Mouse (Mus musculus) intestine, embryonic 16.5 days (tissue): ENCODE measurements around the gene Syce3. TPM values are rescaled to one million over a fixed set of nuclear protein-coding genes. Genes with fewer than 3 reads are reported as not detected.

ENCODE experiments used
- ATAC-seq: fragments of 200-750 bp; cut with Nextera tagmentation; 2 replicates; pipeline ENCODE4 v1.8.0; 2017; ENCODE audit warnings: moderate TSS enrichment, moderate library complexity
- H3K27ac ChIP-seq: fragments of 300-500 bp; sonication (generic); 2 replicates; pipeline ENCODE4 v1.5.1; 2014; ENCODE audit warnings: mild to moderate bottlenecking, low read length
- H3K27me3 ChIP-seq: fragments of 300-500 bp; sonication (generic); replicated peaks from 2 replicates; pipeline ENCODE4 v1.6.1; 2014; ENCODE audit warnings: low read length, control low read depth, mixed read lengths; ENCODE audit not compliant: control insufficient read depth, insufficient read depth
- H3K36me3 ChIP-seq: fragments of 300-500 bp; sonication (generic); 2 replicates; pipeline ENCODE4 v1.6.1; 2014; ENCODE audit warnings: low read length, control low read depth; ENCODE audit not compliant: control insufficient read depth, insufficient read depth
- H3K4me1 ChIP-seq: fragments of 300-500 bp; sonication (generic); 2 replicates; pipeline ENCODE4 v1.6.1; 2014; ENCODE audit warnings: low read length, control low read depth, mixed read lengths; ENCODE audit not compliant: control insufficient read depth, insufficient read depth
- H3K4me2 ChIP-seq: fragments of 300-500 bp; sonication (generic); 2 replicates; pipeline ENCODE4 v1.6.1; 2014; ENCODE audit warnings: low read depth, low read length, control low read depth
- H3K4me3 ChIP-seq: fragments of 300-500 bp; sonication (generic); 2 replicates; pipeline ENCODE4 v1.5.1; 2014; ENCODE audit warnings: mild to moderate bottlenecking, low read length
- H3K9ac ChIP-seq: fragments of 300-500 bp; sonication (generic); 2 replicates; pipeline ENCODE4 v1.6.1; 2014; ENCODE audit warnings: low read depth, low read length
- H3K9me3 ChIP-seq: fragments of 300-500 bp; sonication (generic); 2 replicates; pipeline ENCODE4 v1.6.1; 2016; ENCODE audit warnings: low read length, control low read depth; ENCODE audit not compliant: control insufficient read depth
- WGBS: fragments of 180-500 bp; shearing (Covaris S2); extraction: QIAGEN DNeasy Blood & Tissue Kit; methylation state at CpG from one replicate; pipeline ENCODE4 v1.1.7; 2014; 5-methylcytosine and 5-hydroxymethylcytosine counted together
- polyA plus RNA-seq: library from polyadenylated mRNA; unstranded; fragments of >200 nt; fragmentation: Nextera tagmentation; extraction: Ambion mirVana; gene quantifications from 2 replicates; pipeline ENCODE4 v1.2.1, GENCODE M21; 2015

The Syce3 gene
- polyA plus RNA-seq, 1 experiment from 2014 or later: 0.92 TPM

DNA sequence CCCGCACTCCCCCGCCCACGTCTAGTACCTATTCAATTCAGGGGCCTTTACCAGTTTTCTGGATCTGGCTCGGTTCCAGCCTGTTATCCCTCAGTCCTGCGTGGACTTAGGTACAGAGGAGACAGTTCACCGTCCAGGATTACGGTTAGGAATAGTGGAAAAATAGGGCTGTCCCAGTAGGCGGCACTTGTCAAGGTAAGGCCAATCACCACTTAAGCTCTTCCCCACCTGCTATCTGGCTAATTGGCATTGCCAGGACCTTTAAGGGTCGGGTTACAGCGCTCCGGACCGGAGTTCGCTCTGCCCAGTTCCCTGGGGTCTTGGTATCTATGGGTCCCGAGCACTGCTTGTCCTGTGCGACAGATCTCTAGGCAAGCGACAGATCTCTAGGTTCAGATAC, 33.3 kb downstream of the Syce3 start, which contains the start of gene Tymp:
TSS of gene Tymp (minus strand) at position 83 of the 400 bp plus-strand sequence.
- Histone ChIP-seq H3K9ac (0 out of 2 replicates have a peak within 1 kb of the TSS, but pooled peaks have one; percentile 4), H3K4me2 (peak within 1 kb of the TSS; percentile 30; the same call in 1 of the 2 replicates), H3K9me3 (no peaks in the 10 kb centered on the region), H3K27me3 (peaks cover 44% of the 10 kb centered on the region), H3K27ac (no peak within 1 kb of the TSS), H3K4me3 (peak within 1 kb of the TSS; percentile 19; the same call in 1 of the 2 replicates), H3K36me3 (peaks cover 2% of the 10 kb centered on the region), H3K4me1 (peaks cover 30% of the 10 kb centered on the region)
- 23% methylated on average over 16 of the region's 16 CpGs for WGBS
- no peak for ATAC-seq

DNA sequence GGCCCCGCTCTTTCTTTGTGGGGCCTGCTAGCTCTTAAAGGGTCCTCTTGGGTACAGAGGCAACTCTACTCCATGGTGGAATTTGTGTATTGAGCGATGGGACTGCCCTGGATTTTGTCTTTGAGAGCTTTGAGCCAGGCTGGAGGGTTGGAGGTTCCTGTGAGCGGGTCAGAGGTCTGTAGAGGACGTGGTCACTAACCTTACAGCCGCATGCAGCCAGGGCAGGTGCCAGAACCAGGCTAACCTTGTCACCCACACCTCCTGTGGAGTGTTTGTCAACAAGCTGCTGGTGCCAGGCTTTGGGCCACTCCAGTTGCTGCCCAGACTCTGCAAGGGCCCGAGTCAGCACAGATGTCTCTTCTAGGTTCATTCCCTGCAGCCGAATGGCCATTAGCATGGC, 34.3 kb downstream of the Syce3 start:
- WGBS: 83% methylated on average over 7 of the region's 7 CpGs
- H3K4me1 ChIP-seq: peaks cover 30% of the 10 kb centered on the region
- no peak overlapping the region for H3K9ac ChIP-seq
- H3K27me3 ChIP-seq: peaks cover 42% of the 10 kb centered on the region
- H3K9me3 ChIP-seq: no peaks in the 10 kb centered on the region
- peaks cover 9% of the 10 kb centered on the region for H3K36me3 ChIP-seq
- H3K4me2 ChIP-seq: no peak overlapping the region
- H3K4me3 ChIP-seq: no peak overlapping the region
- ATAC-seq: no peak
- no peak overlapping the region for H3K27ac ChIP-seq

DNA sequence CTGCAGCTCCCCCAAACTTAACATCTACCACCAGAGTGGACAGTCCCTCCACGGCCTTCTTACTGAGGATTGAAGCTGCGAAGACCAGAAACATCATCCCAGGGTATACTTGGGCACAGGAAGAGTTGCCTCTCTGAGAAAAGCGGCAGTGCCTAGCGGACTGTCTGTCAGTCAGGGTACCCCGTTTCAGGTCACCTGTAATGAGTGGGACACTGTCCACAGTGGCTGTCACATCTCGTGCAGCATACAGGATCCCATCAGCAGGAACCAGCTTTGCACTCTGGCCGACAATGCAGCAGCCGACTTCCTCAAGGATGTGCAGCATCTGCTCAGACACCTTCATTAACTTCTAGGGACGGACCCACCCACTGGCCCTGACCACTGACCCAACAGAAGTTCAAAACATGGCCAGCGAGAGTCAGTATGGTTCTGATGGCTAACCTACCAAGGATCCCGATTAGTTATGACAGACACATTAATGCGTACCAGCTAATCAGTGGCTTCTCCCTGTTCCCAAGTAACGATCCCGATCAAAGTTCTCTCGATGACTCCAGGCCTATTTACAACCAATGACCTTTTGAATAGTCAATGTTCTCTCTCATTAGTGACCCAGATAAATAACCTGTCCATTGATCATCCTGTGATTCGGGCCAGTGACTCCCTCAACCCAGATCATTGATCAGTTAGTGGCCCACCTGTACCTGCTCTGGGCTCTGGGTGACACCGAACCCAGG, 35.3 kb downstream of the Syce3 start:
- Histone ChIP-seq H3K36me3 (peaks cover 18% of the 10 kb centered on the region), H3K9me3 (no peaks in the 10 kb centered on the region), H3K4me3 (no peak overlapping the region), H3K4me2 (peak overlapping the region; percentile 75; the same call in 1 of the 2 replicates), H3K27ac (no peak overlapping the region), H3K4me1 (peaks cover 30% of the 10 kb centered on the region), H3K27me3 (peaks cover 38% of the 10 kb centered on the region), H3K9ac (peak overlapping the region; percentile 84)
- no peak for ATAC-seq
- 89% methylated on average over 17 of the region's 17 CpGs for WGBS

DNA sequence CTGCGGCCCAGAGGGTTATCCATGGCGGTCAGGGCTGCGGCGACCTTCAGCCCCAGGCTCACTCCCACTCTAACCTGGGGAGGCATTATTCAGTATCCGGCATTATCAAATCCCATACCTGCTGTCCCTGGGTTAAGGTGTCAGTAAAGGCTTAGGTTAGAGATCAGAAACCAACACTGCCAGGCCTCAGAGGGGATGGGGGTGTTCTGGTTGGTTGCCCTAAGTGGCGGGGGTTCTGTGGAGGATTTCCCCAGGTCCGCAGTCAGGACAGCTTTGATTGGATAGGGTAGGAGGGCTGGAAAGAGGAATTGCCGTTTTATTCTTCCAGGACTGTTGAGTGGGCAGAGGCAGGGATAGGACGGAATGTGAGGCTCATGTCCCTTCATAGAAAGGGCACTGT, 36.0 kb downstream of the Syce3 start:
- H3K9me3 ChIP-seq: no peaks in the 10 kb centered on the region
- peak overlapping the region; percentile 75 for H3K4me2 ChIP-seq
- peaks cover 23% of the 10 kb centered on the region for H3K36me3 ChIP-seq
- no peak; the same call in 1 of the 2 replicates for ATAC-seq
- H3K4me1 ChIP-seq: peaks cover 27% of the 10 kb centered on the region
- 49% methylated on average over 9 of the region's 9 CpGs for WGBS
- peaks cover 34% of the 10 kb centered on the region for H3K27me3 ChIP-seq
- peak overlapping the region; percentile 84 for H3K9ac ChIP-seq
- H3K27ac ChIP-seq: peak overlapping the region; percentile 93
- peak overlapping the region; percentile 68 for H3K4me3 ChIP-seq

DNA sequence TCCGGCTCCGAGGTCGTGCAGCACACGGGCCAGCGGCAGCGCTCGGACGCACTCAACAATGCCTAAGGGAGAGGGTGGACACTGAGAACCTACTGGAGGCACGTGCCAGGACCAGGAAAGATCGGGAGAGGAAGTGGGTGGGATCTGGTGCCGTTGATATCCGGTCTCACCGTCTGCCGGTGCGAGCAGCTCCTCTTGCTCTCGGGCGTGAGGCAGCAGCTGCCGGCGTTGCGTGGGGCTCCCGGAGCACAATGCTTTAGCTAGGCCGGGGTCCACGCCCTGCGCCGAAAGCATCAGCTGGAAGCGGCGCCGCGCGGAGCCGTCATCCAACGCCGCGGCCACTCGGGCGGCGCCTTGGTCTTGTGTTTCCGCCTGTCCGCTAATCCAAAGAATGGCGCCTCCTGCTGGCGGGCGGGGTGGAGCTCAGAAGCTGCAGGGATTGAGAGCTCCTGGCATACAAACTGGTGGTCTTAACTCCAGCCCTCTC, 36.5 kb downstream of the Syce3 start, which contains the start of gene Sco2:
TSS of gene Sco2 (minus strand) at position 85 of the 487 bp plus-strand sequence.
- Histone ChIP-seq H3K4me1 (peaks cover 22% of the 10 kb centered on the region), H3K4me3 (peak within 1 kb of the TSS; percentile 68), H3K4me2 (peak within 1 kb of the TSS; percentile 75), H3K9ac (peak within 1 kb of the TSS; percentile 84), H3K36me3 (peaks cover 24% of the 10 kb centered on the region), H3K27me3 (peaks cover 29% of the 10 kb centered on the region), H3K27ac (peak within 1 kb of the TSS; percentile 93), H3K9me3 (no peaks in the 10 kb centered on the region)
- ATAC-seq: peak; percentile 89
- under 1% methylated on average over 42 of the region's 42 CpGs for WGBS

DNA sequence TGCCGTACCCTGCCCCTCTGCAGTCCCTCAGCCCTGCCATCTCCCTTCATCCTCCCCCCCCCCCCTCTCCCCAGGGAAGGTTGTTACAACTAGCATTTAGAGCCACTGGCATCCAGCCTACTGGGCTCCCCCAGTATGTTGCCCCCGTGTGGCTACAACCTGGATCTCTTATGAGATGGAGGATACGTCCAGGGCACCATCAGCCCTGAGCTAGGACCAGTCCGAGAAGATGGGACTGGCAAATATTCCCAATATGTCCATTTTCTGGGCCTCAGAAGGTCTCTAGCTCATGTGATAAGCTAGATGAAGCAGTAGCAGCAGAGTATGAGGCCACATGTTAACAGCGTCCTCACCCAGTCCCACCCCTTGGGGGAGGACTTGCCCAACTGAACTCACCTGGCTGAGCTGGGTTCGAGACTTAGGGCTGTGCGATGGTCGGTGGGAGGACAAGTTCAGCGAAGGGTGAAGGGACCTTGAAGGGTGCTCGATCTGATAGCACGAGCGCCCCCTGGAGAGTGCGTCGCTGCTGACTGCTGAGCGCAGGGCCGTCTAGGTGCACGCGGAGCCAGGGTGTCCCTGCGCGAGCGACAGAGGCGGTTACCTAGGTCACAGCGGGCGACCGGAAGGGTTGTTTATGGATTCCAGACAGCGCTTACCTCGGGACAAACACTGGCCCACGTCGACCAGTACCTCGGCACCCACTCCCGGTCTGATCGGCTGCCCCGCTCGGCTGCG, 37.1 kb downstream of the Syce3 start:
- Histone ChIP-seq H3K27me3 (peaks cover 23% of the 10 kb centered on the region), H3K4me2 (peak overlapping the region; percentile 75), H3K4me1 (peaks cover 17% of the 10 kb centered on the region), H3K9ac (peak overlapping the region; percentile 84), H3K36me3 (peaks cover 27% of the 10 kb centered on the region), H3K27ac (peak overlapping the region; percentile 93), H3K4me3 (peak overlapping the region; percentile 68), H3K9me3 (no peaks in the 10 kb centered on the region)
- WGBS: 1% methylated on average over 35 of the region's 35 CpGs
- ATAC-seq: peak; percentile 89

DNA sequence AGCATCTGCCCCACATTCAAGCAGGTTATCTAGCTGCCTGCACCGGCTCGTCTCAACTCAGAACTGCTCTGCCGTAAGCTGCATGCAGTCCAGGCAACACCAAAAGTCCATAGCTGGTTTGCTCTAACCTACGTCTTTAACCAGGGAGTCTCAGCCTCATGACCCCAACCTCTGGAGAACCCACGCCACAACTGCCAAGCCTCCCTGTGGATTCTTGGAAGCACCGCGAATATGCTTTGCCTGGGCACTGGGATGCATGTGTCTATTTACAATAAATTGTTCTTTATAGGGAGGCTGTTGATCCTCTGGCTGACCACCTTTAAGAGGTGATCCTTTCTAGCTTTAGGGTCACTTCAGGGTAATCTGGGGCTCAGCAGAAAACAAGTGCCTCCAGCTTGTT, 37.8 kb downstream of the Syce3 start:
- peak overlapping the region; percentile 84 for H3K9ac ChIP-seq
- H3K9me3 ChIP-seq: no peaks in the 10 kb centered on the region
- peak overlapping the region; percentile 68 for H3K4me3 ChIP-seq
- H3K4me1 ChIP-seq: peaks cover 15% of the 10 kb centered on the region
- 76% methylated on average over 7 of the region's 7 CpGs for WGBS
- no peak for ATAC-seq
- peaks cover 16% of the 10 kb centered on the region for H3K27me3 ChIP-seq
- peak overlapping the region; percentile 75 for H3K4me2 ChIP-seq
- peaks cover 31% of the 10 kb centered on the region for H3K36me3 ChIP-seq
- H3K27ac ChIP-seq: peak overlapping the region; percentile 93

DNA sequence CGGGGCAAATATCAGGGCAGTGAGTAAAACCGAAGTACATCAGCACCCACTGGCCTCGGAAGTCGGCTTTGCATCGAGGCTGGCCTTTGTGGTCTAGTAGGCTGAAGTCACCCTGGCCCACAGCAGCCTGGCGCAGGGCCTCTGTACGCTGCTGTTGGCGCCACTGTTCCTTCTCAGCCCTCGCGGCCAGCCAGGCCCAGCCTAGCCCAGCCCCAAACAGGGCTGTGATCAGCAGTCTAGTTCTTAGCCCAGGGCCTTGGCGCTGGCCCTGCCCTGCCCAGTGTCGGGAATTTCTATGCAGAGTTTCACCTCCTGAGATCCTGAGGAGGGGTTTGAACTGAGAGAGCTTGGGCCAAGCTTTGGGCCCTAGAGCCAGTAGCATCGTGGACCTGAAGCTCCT, 38.2 kb downstream of the Syce3 start:
- no peak overlapping the region for H3K27ac ChIP-seq
- no peak overlapping the region for H3K4me2 ChIP-seq
- H3K4me3 ChIP-seq: no peak overlapping the region
- peaks cover 11% of the 10 kb centered on the region for H3K27me3 ChIP-seq
- H3K36me3 ChIP-seq: peaks cover 31% of the 10 kb centered on the region
- no peak overlapping the region for H3K9ac ChIP-seq
- WGBS: 85% methylated on average over 13 of the region's 13 CpGs
- no peaks in the 10 kb centered on the region for H3K9me3 ChIP-seq
- ATAC-seq: no peak
- H3K4me1 ChIP-seq: peaks cover 11% of the 10 kb centered on the region

DNA sequence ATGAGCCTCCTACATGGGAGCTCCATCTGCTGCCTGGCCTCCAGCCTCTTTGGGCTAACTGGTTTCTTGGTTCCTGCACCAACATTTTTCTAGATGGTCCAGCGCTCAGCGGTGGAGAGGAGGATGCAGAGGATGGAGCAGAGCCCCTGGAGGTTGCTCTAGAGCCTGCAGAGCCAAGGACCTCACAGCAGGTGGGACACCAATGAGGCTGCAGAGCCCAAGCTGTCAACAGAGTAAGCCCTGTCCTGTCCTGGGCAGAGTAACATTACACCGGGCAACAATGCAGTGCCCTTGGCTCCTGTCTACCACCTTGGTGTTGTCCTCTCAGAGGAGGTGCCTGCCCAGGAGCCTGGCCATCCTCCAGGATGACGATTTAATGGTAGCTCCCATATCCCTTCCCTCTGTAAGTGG, 45.2 kb downstream of the Syce3 start:
- H3K4me3 ChIP-seq: no peak overlapping the region
- no peak overlapping the region for H3K9ac ChIP-seq
- no peaks in the 10 kb centered on the region for H3K9me3 ChIP-seq
- no peaks in the 10 kb centered on the region for H3K4me1 ChIP-seq
- H3K36me3 ChIP-seq: peaks cover 23% of the 10 kb centered on the region
- H3K27me3 ChIP-seq: no peaks in the 10 kb centered on the region
- no peak overlapping the region for H3K27ac ChIP-seq
- 89% methylated on average over 4 of the region's 4 CpGs for WGBS
- no peak overlapping the region for H3K4me2 ChIP-seq
- ATAC-seq: no peak
